Mouse (Mus musculus) brain, embryonic 14.5 days (tissue): Measurements from ENCODE around the gene Angptl7. TPM values are rescaled to one million over a fixed set of nuclear protein-coding genes. Genes with fewer than 3 reads are reported as not detected.

ENCODE experiments used
- DNase-seq: peaks from one replicate; pipeline ENCODE4 v3.0.0-alpha.2; 2011; ENCODE audit warnings: low read depth
- CTCF ChIP-seq: fragments of 200-500 bp; IDR thresholded peaks from 2 replicates; pipeline ENCODE4 v1.5.1; 2012; ENCODE audit warnings: inconsistent platforms, mild to moderate bottlenecking, moderate library complexity, borderline replicate concordance; ENCODE audit not compliant: insufficient read depth, insufficient read length; ENCODE audit errors: extremely low read depth
- POLR2A ChIP-seq: fragments of 200-500 bp; IDR thresholded peaks from 2 replicates; pipeline ENCODE4 v1.6.1; 2012; ENCODE audit warnings: mild to moderate bottlenecking, inconsistent platforms, borderline replicate concordance; ENCODE audit not compliant: poor library complexity, insufficient read depth, insufficient read length, severe bottlenecking; ENCODE audit errors: extremely low read depth
- polyA plus RNA-seq: library from polyadenylated mRNA; depleted of rRNA; stranded (reverse); fragments of >200 nt; gene quantifications from 2 replicates; pipeline ENCODE4 v1.2.3, GENCODE M21; 2012; rRNA removed

Gene Angptl7
- 0.05 and 0.08 TPM in 2 replicates for polyA plus RNA-seq

DNA sequence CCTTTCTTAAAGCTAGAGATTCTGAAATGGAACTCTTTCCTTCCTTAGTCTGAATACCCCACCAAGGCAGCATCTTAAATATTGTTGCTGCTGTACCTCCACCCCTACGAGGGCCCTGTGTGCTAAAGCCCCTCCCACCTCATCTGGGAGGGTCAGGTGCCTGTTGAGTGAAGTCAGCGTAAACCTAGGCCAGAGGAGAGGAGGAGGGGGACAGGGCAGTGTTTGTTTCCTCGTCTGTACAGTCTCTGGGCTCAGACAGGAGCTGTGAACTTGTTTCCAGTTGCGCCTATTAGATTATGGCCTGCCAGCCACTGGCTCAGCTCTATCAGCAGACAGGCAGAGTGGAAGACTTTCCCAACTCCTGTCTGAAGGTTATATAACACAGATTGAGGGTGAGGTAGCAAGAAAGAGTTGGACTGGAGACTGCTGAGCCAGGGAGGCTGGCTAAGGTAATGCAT lies at the start of gene Angptl7:
Gene Angptl7, minus strand, starts transcription at position 51 of the 458 bp plus-strand sequence.
- DNase-seq = no peak
- TF ChIP-seq CTCF (no peak), POLR2A (no peak)

DNA sequence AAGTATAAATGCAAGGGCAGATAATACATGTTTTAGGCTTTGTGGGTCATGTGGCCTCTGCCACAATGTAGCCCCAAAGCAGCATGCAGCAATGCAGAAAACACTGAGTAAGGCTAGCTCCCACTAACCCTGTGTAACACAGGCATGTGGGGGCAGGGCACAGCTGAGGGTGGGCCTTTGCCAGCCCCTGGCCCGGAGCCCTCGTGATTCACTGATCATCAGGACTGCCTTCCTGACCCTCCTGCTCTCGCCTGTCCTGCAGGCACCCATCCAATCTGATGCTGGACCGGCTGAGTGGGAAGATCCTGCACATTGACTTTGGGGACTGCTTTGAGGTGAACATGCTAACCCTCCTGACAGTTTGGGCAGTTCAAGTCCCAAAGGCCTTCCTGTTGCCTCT lies 48.8 kb upstream of the Angptl7 start:
- no peak for TF ChIP-seq CTCF
- TF ChIP-seq POLR2A = no peak

DNA sequence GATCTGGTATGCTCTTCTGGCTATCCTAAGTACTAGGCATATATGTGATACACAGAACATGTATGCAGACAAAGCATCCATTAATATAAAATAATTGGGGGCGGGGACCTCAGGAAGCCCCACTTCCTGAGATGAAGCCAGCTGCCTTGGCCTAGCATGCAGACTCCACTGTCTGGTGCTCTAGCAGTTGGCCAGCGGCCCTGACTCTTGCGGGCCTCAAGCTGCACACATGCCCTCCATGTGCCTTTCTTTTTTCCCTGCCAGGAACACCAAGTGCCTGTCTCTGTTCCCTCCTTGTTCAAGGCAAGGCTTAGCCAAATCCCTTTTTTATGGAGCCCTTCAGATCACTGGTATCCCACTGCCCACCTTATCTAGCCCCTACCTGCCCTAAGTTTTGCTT lies 35.6 kb upstream of the Angptl7 start:
- TF ChIP-seq CTCF (no peak), POLR2A (no peak)
- peak; percentile 20 for DNase-seq

More for the DNA sequence above, 48.8 kb upstream of the Angptl7 start:
- no peak for DNase-seq

DNA sequence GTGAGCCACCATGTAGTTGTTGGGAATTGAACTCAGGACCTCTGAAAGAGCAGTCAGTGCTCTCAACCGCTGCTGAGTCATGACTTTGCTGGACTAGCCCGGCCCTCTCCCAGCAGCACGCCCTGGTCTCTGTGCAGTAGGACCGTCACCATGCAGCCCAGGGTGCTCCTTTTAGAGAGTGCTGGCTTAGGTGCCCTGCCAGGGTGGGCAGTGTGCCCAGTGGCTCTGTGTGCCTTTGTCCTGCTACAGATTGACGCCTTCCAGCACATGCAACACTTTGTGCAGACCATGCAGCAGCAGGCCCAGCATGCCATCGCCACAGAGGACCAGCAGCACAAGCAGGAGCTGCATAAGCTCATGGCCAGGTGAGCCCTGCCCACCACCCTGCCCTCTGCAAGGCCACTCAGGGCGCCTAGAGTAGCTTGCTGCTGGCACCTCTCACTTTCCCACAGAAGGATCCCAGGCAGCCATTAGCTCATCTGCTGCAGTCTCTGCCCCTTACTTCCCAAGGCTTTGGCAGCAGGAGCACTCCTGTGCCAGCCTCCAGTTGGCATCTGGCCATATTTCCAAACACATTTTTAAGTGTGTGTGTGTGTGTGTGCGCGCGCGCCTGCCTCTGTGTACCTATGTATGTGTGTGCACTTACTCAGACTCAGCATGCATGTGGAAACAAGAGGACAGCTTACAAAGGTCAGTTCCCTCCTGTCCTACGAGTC lies 33.5 kb upstream of the Angptl7 start:
- TF ChIP-seq CTCF = no peak
- TF ChIP-seq POLR2A = no peak
- peak; percentile 73 for DNase-seq

DNA sequence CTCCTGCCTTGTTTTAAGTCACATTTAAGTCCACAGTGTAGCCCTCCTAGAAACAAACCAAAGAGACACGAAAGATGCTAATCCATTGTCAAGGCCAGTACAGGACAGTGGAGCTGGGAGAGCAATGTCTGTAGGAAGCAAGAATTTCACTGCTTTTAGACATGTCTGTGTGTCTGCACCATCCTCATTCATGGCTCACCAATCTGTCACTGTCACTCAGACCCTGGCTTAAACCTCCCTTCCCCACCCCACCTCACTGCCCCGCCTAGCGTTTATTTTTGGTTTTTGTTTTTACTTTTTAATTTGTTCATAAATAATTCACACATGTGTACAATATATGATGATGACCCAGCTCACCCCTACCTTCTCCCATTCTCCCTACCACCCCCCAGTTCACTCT lies 32.3 kb upstream of the Angptl7 start:
- no peak for DNase-seq
- TF ChIP-seq POLR2A = no peak
- TF ChIP-seq CTCF = no peak

DNA sequence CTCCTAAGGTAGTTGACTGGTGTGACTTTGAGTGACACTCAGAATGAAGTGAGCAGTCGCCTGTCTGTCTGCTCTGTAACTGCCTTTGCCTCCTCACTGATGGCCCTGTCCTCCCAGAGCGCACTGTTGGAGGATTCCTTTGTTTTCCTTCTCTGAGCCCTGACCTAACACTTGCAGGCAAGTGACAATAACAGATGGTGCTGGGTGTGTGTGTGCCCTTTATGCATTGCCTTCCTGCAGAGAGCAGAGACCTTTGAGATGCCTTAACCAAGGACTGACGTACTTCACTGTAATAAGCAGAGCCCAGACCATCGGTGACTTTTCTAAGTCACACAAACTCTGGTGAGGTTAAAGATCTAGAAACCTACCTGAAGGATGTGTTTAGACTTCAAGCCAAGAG lies 31.1 kb upstream of the Angptl7 start:
- DNase-seq = no peak
- TF ChIP-seq POLR2A (no peak), CTCF (no peak)

DNA sequence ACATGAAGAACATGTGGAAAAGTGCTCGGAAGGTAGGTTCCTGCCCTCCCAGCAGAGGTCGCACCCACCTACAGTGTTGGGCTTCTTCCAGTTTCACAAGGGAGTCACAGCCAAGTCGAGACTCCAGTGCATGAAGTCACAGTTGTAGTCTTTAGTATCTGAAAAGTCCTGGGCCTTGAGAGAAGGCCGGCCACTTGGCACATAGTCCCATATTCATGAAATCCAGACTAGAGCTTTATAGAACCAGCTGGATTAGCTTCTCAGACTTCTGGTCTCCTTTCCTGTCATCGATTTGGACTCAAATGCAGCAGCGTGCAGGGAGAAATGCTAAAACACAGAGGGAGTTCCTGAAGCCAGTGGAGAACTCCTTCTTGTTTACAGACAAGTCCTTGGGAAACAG lies 30.5 kb upstream of the Angptl7 start:
- TF ChIP-seq POLR2A (no peak), CTCF (no peak)
- no peak for DNase-seq

DNA sequence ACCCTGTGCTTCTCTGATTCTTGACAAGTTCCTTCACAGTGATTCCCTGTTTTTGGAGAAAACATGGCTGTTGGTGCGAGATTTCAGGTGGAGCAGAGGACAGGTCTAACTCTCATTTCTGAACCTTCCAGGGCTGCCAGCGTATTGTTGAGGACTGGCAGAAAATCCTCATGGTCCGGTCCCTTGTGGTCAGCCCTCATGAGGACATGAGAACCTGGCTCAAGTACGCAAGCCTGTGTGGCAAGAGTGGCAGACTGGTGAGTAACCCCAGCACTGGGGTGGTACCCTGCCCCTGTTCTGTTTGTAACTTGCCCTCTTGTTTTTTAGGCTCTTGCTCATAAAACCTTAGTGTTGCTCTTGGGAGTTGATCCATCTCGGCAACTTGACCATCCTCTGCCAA lies 30.1 kb upstream of the Angptl7 start:
- no peak for DNase-seq
- TF ChIP-seq CTCF (no peak), POLR2A (no peak)

DNA sequence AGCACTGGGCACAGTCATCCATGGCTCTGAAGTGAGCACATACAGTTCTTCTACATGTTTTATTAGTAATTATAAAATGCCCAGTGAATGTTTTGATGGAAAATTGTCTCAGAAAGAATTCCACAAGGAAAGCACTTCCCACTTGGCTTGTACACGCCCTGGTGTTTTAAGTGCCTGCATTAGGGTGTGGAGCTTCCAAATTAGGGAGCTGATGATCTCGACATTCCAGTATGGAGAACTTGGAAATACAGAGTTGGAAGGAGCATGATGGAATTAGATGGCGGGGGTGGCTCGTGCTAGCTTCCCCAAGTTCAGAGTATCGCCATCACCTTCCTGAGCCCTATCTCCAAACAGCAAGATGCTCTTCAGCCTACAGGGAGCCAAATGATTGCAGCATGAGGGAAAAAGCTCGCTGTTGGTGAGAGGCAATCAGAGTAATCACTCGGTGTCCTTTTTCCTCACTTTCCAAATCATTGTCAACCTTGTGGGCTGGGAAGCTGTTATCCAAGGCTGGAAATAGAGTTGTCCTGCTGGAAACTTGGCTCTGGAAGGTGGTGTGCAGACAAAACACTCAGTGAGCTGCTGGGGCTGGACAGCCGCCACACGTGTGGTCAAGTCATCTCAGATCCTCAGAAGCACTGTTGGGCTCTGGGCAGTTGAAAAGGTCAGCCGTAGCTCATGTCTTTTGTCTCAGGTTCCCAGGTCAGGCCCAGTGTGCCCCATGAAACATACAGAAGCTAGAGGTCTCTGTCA lies 27.1 kb upstream of the Angptl7 start:
- no peak for DNase-seq
- TF ChIP-seq POLR2A (no peak), CTCF (no peak)

DNA sequence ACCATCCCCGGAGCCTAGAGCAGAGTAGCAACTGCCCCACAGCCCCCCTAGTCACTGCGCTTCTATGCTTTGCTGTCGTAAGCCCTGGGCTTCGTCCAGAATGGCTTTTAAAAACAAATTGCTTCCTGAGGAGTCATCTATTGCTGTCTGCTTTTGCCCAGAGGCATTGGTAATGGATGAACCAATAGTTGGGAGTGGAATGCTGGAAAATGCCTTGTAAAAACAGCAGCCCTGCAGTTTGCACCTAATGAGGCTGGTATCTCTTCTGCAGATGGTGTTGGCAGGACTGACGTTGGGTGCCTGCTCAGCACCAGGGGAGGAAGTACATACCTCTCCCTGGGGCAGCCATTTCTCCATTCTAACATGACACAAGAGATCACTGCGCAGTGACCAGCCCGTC lies 23.3 kb upstream of the Angptl7 start:
- TF ChIP-seq CTCF (no peak), POLR2A (no peak)
- DNase-seq = no peak

DNA sequence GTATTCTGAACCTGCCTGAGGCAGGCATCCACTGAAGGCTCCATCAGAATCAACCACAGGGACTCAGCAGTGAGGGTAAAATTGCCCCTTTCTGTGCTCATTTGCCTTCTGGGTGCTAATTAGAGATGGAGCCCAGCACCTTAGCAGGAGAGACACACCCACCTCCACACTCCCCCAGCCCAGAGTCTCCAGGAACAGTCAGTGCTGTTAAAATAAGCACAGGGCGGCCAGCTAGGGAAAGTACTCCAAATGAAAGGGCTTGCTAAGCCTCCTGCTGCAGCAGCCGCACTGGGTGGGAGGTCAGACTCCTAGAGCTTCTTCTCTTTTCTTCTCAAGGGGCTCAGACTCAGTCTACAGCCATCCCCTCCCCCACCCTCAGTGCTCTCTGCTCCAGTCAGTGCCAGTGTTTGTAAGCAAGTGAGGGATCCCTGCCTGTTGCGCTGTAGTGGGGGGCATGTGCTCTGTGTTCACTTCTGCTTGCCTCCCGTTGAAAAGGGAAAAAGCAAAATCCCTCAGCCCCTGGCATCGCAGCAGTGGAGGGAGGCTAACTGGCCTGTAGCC lies 18.1 kb upstream of the Angptl7 start:
- DNase-seq = peak; percentile 62
- TF ChIP-seq CTCF (no peak), POLR2A (no peak)
